Mouse (Mus musculus) stomach, postnatal 0 days (tissue): ENCODE measurements at regions not wholly inside any gene's neighbourhood (a gene's known extent, or its start where the extent isn't known, plus 50 kb on each side); places are given as distances from the start of the nearest gene placed in this dataset.

Experiments
- CTCF ChIP-seq: IDR thresholded peaks from 2 replicates; pipeline ENCODE4 v1.5.1; 2016; ENCODE audit warnings: antibody characterized with exemption, low read depth, mild to moderate bottlenecking, moderate library complexity
- EP300 ChIP-seq: optimal IDR thresholded peaks from 2 replicates; pipeline ENCODE3; 2016; ENCODE audit warnings: antibody characterized with exemption

GRCm38 (mm10) chr10:21689847-21690269 is 96.9 kb downstream of the 1700020N01Rik start:
- TF ChIP-seq CTCF (no peak), EP300 (no peak)
